Mouse (Mus musculus) cerebellum, adult 2 months (tissue): Measurements from ENCODE around the gene Cers4. TPM values are rescaled to one million over a fixed set of nuclear protein-coding genes. Genes with fewer than 3 reads are reported as not detected.
A peak's percentile ranks its signal among the peaks of the same experiment; 100 is the strongest.

Source experiments
- DNase-seq, 2 experiments: peaks; one replicate each; pipeline ENCODE4 v3.0.0; 2021
- H3K27ac ChIP-seq: fragments of 200-500 bp; 2 replicates; pipeline ENCODE4 v1.5.1; 2012; ENCODE audit warnings: low read length, control low read depth, inconsistent platforms; ENCODE audit not compliant: insufficient read depth
- H3K27me3 ChIP-seq: fragments of 200-500 bp; 2 replicates; pipeline ENCODE4 v1.6.1; 2012; ENCODE audit warnings: inconsistent platforms, mild to moderate bottlenecking, low read length, moderate library complexity; ENCODE audit not compliant: control insufficient read depth, insufficient read depth
- H3K4me1 ChIP-seq: fragments of 200-500 bp; 2 replicates; pipeline ENCODE4 v1.6.1; 2011; ENCODE audit warnings: low read length; ENCODE audit not compliant: control insufficient read depth, insufficient read depth
- H3K4me3 ChIP-seq: fragments of 200-500 bp; replicated peaks from 2 replicates; pipeline ENCODE3; 2011; ENCODE audit warnings: mild to moderate bottlenecking, low read depth, low read length, control low read depth; ENCODE audit not compliant: insufficient read depth
- CTCF ChIP-seq: fragments of 200-500 bp; IDR thresholded peaks from 2 replicates; pipeline ENCODE4 v1.5.1; 2011; ENCODE audit warnings: low read depth, mild to moderate bottlenecking, control low read depth, low read length, moderate library complexity, borderline replicate concordance; ENCODE audit not compliant: insufficient read depth
- POLR2A ChIP-seq: fragments of 200-500 bp; IDR thresholded peaks from 2 replicates; pipeline ENCODE4 v1.6.1; 2011; ENCODE audit warnings: low read length, control low read depth, borderline replicate concordance; ENCODE audit not compliant: insufficient read depth
- WGBS: fragments of 180-500 bp; shearing (Covaris S2); methylation state at CpG from one replicate; pipeline ENCODE4 v1.1.7; 2018; 5-methylcytosine and 5-hydroxymethylcytosine counted together
- polyA plus RNA-seq: library from polyadenylated mRNA; depleted of rRNA; stranded (reverse); fragments of >200 nt; gene quantifications from 2 replicates; pipeline ENCODE4 v1.2.3, GENCODE M21; 2012; rRNA removed

Cers4 gene
- 47.3 and 48.5 TPM in 2 replicates for polyA plus RNA-seq

GRCm38 (mm10) chr8:4492851-4493685 lies at the start of gene Cers4:
TSS of gene Cers4 (plus strand) at chr8:4493026.
- WGBS = 2% methylated on average over 39 of the region's 39 CpGs
- no peaks in the 10 kb centered on the region for H3K27me3 ChIP-seq

GRCm38 (mm10) chr8:4458165-4458564 lies 34.7 kb upstream of the Cers4 start:
- TF ChIP-seq CTCF (no peak), POLR2A (no peak)
- H3K27ac ChIP-seq = no peak overlapping the region
- WGBS = 81% methylated on average over 2 of the region's 2 CpGs
- no peaks in the 10 kb centered on the region for H3K4me1 ChIP-seq
- H3K4me3 ChIP-seq = no peak overlapping the region
- no peak for DNase-seq
- H3K27me3 ChIP-seq = no peaks in the 10 kb centered on the region

More at GRCm38 (mm10) chr8:4492851-4493685, at the start of gene Cers4:
- peak within 1 kb of the TSS; percentile 81 for H3K4me3 ChIP-seq
- DNase-seq = peak; percentile 85 to 86
- TF ChIP-seq CTCF (no peak), POLR2A (peak; percentile 45; the same call in 1 of the 2 replicates)
- H3K27ac ChIP-seq = peak within 1 kb of the TSS; percentile 41
- peaks cover 4% of the 10 kb centered on the region for H3K4me1 ChIP-seq

- Histone ChIP-seq H3K27me3 (no peaks in the 10 kb centered on the region), H3K4me3 (no peak overlapping the region), H3K27ac (no peak overlapping the region), H3K4me1 (no peaks in the 10 kb centered on the region)
- DNase-seq = no peak
- TF ChIP-seq POLR2A = no peak
- no peak for TF ChIP-seq CTCF
- WGBS = 88% methylated on average over 2 of the region's 2 CpGs
Observed at GRCm38 (mm10) chr8:4463061-4463460, 29.8 kb upstream of the Cers4 start.

DNA sequence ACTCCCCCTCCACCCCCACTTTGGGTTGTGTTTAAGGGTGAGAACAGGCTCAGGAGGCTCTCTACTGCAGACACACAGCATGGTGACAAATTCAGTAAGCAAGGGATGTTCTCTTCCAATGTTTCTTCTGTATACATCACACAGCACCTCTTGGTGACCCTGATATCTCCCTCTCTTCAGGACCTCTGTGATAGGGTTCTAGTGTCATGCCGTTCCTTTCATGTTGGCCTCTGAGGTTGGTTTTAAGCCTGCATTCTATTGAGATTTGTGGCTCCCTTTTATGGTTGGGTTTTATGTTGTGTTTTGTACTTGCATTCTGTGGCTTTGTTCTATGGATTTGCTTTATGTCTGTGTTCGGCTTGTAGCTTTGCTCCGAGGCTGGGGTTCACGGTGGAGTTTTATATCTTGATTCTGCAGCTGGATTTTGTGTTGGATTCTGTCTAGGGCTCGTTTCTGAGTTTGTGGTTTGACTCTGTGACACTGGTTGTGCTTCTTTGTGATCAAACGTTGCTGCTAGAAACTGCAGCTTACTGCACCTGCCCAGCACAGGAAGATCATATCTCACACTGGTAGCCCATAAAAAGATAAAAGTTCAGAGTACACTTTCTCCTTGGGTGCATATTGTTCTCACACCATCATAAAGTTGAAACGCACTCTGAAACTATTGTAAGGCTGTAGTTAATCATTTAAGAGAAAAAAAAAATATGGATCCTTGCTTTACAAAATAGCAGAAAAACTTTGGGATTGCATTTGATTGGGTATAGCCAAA lies 18.2 kb upstream of the Cers4 start:
- 78% methylated on average over 7 of the region's 7 CpGs for WGBS
- Histone ChIP-seq H3K27ac (no peak overlapping the region), H3K4me1 (no peaks in the 10 kb centered on the region), H3K4me3 (no peak overlapping the region), H3K27me3 (no peaks in the 10 kb centered on the region)
- DNase-seq = no peak
- TF ChIP-seq CTCF (no peak), POLR2A (no peak)

- no peak for DNase-seq
- TF ChIP-seq CTCF (no peak), POLR2A (no peak)
- WGBS = 79% methylated on average over 4 of the region's 4 CpGs
- no peaks in the 10 kb centered on the region for H3K4me1 ChIP-seq
- H3K4me3 ChIP-seq = no peak overlapping the region
- H3K27ac ChIP-seq = no peak overlapping the region
- no peaks in the 10 kb centered on the region for H3K27me3 ChIP-seq
Observed at GRCm38 (mm10) chr8:4481154-4481553, 11.7 kb upstream of the Cers4 start.

DNA sequence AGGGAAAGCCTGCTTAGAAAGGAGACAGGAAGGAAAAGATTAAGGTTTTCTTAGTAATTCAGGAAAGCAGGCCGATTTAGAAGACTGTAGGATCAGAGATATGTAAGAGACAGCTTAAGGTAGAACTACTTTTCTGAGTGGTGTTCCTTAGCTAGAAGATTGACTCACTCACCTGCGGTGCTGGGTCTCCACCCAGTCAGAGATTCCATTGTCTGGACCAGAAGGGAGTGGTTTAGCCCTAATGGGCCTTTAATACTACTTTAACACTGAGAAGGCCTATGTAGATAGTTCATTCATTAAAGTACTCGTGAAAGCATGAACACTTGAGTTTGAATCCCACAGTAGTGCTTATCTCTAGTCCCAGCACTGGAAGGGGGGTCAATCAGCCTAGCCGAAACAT lies 11.2 kb upstream of the Cers4 start:
- Histone ChIP-seq H3K4me1 (no peaks in the 10 kb centered on the region), H3K27ac (no peak overlapping the region), H3K4me3 (no peak overlapping the region), H3K27me3 (no peaks in the 10 kb centered on the region)
- WGBS = 78% methylated on average over 4 of the region's 4 CpGs
- DNase-seq = no peak
- TF ChIP-seq CTCF (no peak), POLR2A (no peak)

DNA sequence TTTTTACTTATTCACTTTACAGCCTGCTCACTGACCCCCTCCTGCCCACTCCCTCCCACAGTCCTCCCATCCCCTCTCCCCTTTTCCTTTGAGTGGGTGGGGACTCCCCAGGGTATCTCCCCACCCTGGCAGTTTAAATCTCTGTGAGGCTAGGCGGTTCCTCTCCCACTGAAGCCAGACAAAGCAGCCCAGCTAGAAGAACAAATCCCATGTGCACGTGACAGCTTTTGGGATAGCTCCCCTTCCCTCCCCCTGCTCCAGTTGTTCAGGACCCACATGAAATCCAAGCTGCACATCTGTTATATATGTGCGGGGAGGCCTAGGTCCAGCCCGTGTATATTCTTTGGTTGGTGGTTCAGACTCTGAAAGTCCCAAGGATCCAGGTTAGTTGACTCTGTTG lies 10.3 kb upstream of the Cers4 start:
- H3K27me3 ChIP-seq = no peaks in the 10 kb centered on the region
- 75% methylated on average over 4 of the region's 4 CpGs for WGBS
- no peak overlapping the region for H3K4me3 ChIP-seq
- no peak for DNase-seq
- H3K27ac ChIP-seq = no peak overlapping the region
- no peak for TF ChIP-seq POLR2A
- H3K4me1 ChIP-seq = no peaks in the 10 kb centered on the region
